Mouse (Mus musculus) thymus, postnatal 4 days (tissue): ENCODE measurements around the gene Umodl1.

Source experiments
- DNase-seq: peaks from one replicate; pipeline ENCODE4 v3.0.0; 2021

The Umodl1 gene

DNA sequence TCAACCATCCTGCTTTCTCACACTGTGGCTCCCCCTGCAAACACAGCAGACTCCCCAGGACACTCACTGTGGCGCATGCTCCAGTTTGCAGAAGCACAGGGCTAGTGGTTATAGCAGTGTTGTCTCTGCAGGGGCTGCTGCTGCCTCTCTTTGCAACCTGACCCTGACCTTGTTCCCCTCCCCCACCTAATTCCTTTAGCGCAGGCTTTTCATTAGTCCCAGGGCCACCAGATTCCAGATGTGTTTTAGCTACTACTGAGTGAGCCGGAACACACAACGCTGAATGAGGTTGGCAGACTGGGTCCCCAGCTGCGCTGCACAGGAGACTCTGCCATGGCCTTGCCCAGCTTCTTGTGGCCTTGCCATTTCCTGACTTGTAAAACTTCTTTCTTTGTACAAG is 46.5 kb downstream of the Umodl1 start:
- DNase-seq, result peak; percentile 42

DNA sequence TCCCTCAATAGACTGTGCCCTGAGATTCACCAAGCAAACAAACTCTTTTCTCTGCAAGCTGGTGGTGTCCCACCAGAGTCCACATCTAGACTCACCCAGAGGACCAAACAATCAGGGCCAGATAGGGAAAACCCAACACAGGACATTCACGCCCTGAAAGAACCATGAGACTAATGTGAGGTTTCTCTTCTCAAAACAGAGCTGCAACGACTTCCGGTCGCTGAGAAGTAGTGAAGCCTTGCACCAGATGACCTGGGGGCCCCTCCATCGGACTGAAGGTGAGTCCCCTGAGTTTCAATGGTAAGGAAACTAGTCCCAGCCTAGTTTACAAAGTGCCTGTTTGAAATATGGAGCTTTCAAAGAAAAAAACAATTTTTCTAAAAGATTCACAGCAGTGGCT is 48.2 kb downstream of the Umodl1 start:
- no peak for DNase-seq

- no peak for DNase-seq
Observed at GRCm38 (mm10) chr17:31005284-31005683, 50.8 kb downstream of the Umodl1 start.

DNA sequence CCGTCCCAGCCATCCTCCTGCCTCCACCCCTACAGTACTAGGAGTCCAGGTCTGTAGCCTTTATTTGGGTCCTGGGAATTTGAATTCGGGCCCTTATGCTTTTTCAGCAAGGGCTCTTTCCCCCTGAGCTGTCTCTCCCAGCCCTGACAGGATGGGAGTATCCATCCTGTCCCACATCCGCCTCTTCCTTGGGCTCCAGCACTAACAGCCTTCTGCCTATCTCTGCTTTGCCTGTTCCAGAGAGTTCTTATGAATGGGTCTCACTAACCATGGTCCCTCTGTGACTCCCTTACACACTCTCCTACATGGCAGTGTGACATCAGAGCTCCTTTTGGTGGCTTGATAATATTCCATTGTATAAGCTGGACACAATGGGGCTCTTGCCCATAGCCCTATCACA is 52.9 kb downstream of the Umodl1 start:
- DNase-seq, result no peak

GRCm38 (mm10) chr17:31008416-31008815 is 54.0 kb downstream of the Umodl1 start:
- peak; percentile 64 for DNase-seq

- DNase-seq, result peak; percentile 83
Observed at GRCm38 (mm10) chr17:31011551-31012394, 57.3 kb downstream of the Umodl1 start.

DNA sequence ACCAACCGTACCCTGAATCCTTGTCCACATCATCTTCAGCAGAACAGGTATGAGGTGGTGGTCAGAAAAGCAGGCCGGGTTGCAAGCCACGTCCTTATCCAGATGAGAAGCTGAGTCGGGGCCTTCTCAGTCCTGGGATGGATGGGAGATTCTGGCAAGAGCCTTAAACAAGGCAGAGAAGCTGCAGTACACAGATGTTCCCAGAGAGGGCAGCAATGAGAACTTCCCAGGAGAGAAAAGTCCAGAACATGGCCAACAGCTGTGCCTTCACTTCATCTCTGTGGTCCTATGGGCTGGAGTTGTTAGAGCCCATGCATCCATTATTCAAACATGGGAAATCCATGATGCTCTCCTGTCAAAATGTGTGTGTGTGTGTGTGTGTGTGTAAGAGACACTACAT is 63.8 kb downstream of the Umodl1 start:
- peak; percentile 80 for DNase-seq

DNA sequence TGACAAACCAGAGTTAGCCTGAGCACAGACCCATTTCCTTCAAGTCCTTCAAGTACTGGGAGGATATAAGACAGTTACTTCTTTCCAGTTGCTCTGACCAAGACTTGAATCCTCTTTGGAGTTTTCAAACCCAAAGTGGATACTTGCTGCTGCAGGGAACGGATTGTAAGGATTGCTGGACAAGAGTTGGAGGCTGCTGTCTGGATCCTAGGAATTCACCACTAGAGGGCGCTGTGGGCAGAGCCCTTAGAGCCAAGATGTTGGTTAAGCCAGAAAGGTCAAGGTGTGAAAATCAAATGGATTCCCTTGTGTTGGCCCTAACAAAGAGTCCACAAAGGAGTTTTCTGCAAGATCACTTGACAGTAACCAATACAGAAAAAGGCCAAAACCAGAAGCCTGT is 65.1 kb downstream of the Umodl1 start:
- DNase-seq, result peak; percentile 84

GRCm38 (mm10) chr17:31020078-31020477 is 65.6 kb downstream of the Umodl1 start:
- no peak for DNase-seq

DNA sequence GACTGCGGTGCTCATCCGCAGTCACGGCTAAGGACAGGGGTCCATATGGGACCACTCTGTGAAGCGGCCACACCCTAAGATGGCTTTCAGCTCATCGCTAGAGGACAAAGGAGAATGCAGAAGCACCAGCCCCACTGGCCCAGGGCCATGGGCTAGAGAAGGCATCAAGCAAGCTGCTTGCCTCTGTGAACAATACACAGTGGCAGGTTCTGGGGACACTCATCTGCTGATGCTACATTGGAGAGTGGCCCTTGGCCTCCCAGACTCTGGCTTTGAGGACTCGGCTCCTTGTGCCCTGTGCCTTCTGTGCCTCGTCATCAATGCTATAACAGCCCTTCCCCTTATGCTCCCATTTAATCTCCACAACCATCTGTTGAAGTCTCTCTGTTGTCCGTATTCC is 66.8 kb downstream of the Umodl1 start:
- no peak for DNase-seq

GRCm38 (mm10) chr17:31024125-31024781 is 69.8 kb downstream of the Umodl1 start:
- DNase-seq, result no peak

DNA sequence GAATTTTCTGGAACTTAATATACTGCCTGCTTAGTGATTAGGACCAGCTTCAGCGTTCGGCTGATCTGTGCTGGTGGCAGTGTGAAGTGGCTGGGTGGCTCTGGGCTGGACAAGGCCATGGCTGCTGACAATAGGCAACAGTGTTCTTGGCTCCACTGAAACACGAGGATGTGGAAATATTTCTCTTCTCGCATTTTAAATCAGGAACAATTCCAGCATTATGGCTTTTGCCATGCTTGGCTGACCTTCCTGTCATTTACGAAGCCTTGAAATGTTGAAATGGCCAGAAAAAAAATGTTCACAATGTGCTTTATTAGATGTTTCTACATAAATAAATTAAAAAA is 70.3 kb downstream of the Umodl1 start:
- DNase-seq, result no peak

DNA sequence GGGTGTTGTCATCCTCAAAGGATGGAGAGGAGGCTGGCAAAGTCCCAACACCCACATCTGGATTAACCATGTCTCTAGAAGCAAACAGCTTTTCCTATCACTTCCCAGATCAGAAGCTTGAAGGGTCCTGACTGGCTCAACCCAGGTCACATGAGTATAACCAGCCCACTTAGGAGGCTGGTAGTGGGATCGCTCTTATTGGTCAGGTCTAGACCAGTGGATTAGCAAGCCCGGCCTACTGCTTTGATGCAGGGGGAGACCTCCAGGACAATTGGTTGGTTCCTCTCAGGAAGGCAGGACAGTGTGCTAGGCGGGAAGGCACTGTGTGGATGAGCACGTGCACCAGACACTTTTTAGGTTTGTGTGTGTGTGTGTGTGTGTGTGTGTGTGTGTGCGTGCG is 72.5 kb downstream of the Umodl1 start:
- DNase-seq, result no peak

- DNase-seq, result no peak
Observed at GRCm38 (mm10) chr17:31027723-31028122, 73.3 kb downstream of the Umodl1 start.

DNA sequence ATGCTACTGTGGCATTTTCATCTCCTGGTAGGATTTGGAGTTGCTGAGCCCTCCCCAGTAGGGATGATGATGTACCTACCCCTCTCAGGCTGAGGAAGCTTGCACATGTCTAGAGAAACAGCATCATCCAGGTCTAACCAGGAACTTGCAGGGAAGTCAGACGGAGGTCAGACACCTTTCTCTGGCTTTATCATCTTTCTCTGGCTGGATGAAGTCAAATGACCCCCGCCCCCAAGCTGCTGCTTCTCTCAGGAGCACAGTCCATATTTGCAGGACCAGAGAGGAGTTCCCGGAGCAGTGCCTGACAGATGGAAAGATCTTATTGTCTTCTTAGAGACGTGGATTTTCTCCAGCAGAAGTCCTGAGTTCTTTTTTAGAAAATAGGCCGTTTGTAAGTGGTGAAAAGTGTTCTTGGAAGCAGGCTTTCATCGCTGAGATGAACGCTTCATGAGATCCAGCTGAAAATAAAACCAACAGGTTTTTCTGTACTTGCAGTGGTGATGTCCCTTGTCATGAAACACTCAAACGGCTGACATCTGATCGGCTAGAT is 74.5 kb downstream of the Umodl1 start:
- DNase-seq, result no peak

DNA sequence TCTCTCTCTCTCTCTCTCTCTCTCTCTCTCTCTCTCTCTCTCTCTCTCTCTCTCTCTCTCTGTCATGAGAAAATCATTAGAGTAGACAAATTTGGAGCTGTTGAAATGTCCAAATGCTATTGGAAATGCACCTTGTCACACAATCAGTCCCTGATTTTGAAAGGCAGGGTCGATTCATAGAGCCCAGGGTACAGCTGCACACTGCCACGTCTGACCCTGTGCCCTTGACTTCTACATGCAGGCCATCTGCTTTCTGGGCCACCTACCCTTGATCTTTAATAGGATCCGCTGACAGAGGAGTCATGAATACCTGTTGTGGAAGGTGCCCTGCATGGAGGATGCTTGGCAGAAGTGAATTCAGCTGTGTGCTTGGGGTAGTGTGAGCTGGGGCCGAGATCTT is 75.0 kb downstream of the Umodl1 start:
- no peak for DNase-seq

GRCm38 (mm10) chr17:31032341-31032740 is 77.9 kb downstream of the Umodl1 start:
- no peak for DNase-seq

GRCm38 (mm10) chr17:31033251-31033650 is 78.8 kb downstream of the Umodl1 start:
- peak; percentile 50 for DNase-seq

- DNase-seq, result peak; percentile 59
Observed at GRCm38 (mm10) chr17:31034165-31034564, 79.7 kb downstream of the Umodl1 start.

DNA sequence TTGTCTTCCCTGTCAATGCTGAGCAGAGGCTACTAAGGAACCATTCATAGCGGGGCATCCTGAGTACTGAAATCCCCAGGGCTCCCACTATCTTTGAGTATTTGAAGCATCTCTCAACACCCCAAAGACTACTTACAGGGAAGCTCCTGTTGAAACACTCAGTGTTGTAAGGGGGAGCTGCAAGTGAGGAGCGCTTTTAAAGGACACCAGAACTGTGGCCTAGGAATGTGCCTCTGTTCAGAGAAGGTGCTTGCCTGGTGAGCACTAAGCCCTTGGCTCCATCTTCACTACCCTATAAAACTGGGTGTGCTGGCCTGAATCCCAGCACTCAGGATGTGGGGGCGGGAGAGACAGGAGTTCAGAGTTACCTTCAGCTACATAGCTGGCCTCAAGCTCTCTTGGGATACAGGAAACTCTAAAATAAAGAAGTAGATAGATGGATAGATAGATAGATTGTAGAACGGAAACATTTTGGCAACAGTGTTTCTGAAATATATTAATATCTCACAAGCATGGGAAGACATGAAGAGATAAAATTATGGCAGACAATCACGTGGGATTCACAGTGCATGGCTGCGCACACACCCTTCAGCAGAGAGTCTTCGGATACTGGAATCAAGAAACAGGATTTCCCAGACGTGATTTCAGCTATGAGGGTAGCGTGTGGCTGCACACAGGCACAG is 80.4 kb downstream of the Umodl1 start:
- DNase-seq, result no peak

GRCm38 (mm10) chr17:31036168-31036876 is 81.9 kb downstream of the Umodl1 start:
- no peak for DNase-seq

- DNase-seq, result no peak
Observed at GRCm38 (mm10) chr17:31037331-31037730, 82.9 kb downstream of the Umodl1 start.

DNA sequence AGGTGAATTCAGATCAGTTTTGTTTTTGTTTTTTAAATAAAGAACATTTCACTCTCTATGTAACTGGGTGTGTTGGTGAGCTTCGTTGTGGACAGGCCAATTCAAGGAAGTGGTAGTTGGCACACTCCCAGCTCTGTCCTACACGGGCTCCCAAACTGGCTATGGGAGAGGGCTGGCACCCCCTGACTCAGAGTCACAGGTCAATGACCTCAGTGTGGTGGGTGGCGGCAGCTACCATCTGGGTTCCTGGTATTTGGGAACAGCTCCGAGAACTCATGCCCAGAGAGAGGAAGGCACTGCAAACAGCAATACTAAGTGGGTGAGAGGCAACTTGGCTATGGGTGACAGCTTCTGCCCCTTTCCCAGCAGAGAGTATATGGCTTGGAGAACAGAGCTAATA is 83.9 kb downstream of the Umodl1 start:
- no peak for DNase-seq
